9 mouse cellular contexts compared by ENCODE assay signal in the genomic region with DNA sequence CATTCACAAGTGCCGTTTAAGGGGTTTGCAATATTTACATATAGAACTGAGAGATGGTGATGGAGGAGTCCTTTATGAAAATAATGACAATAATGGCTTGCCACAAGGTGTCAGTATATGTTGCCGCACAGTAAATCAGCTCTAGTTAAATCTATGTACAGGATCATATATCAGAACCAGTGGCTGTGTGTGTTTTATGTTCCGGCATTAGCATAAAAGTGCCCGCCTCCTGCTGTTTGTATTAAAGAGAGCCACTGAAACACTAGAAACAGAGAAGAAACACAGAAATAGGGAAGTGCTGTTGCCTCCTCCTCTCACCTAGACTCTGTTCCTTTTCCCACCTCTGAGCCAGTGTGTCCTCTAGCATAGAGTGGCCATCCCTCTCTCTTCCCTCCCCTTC. TPM values are rescaled to one million over a fixed set of nuclear protein-coding genes. Genes with fewer than 3 reads are reported as not detected.
A peak's percentile ranks its signal among the peaks of the same experiment; 100 is the strongest.
DNase-seq lines count a peak whose midpoint lies in the region; ATAC-seq and TF ChIP-seq lines count a peak whose summit lies in the region.
"Had no signal": no experiment of that assay in that cellular context is flagged by ENCODE, and none has a peak within 500 bp of the region (broad histone marks: within the 10 kb centered on the region; RNA-seq: fewer than 3 reads in every experiment).

No protein-coding gene starts in this region.

- DNase-seq in heart, postnatal 14 days = no peak
- DNase-seq in spleen, adult 2 months (ENCODE audit: low read depth in 1 of 2, low spot score in 2 of 2) = peak in 1 of 2 experiments; percentile 35
- DNase-seq in spleen, adult 18-20 months = no peak
- DNase-seq in layer of hippocampus, postnatal 25 days (ENCODE audit: extremely low spot score in 1 of 2, low spot score in 1 of 2) = no peak
- DNase-seq: thymus, postnatal 14 days had no signal

- no peak for ATAC-seq in heart, embryonic 13.5 days (ENCODE audit: extremely low read depth, insufficient number of reproducible peaks, low FRiP score, low TSS enrichment)
- ATAC-seq in kidney, embryonic 15.5 days (replicated peaks; ENCODE audit: low FRiP score) = peak; percentile 40; the same call in 1 of the 2 replicates
- ATAC-seq in stomach, embryonic 16.5 days (ENCODE audit: insufficient read depth, low FRiP score) = no peak
- no peak for ATAC-seq in erythroblast, adult 5-6 weeks (replicated peaks; ENCODE audit: low FRiP score, poor library complexity, severe bottlenecking)

- no peaks in the 10 kb centered on the region for H3K9me3 ChIP-seq in heart, embryonic 13.5 days
- H3K9me3 ChIP-seq in kidney, embryonic 15.5 days (replicated peaks) = no peaks in the 10 kb centered on the region
- H3K9me3 ChIP-seq in stomach, embryonic 16.5 days (replicated peaks; ENCODE audit: control insufficient read depth, low read length) = no peaks in the 10 kb centered on the region

- H3K36me3 ChIP-seq in heart, embryonic 13.5 days = no peaks in the 10 kb centered on the region
- no peaks in the 10 kb centered on the region for H3K36me3 ChIP-seq in spleen, adult 2 months (ENCODE audit: control insufficient read depth, insufficient read depth, low read length)
- H3K36me3 ChIP-seq in kidney, embryonic 15.5 days = no peaks in the 10 kb centered on the region
- no peaks in the 10 kb centered on the region for H3K36me3 ChIP-seq in stomach, embryonic 16.5 days (ENCODE audit: control insufficient read depth, insufficient read depth, low read length)

- H3K4me1 ChIP-seq in heart, embryonic 13.5 days = peaks cover 9% of the 10 kb centered on the region; the same call in 1 of the 2 replicates
- H3K4me1 ChIP-seq in spleen, adult 2 months (ENCODE audit: control insufficient read depth, insufficient read depth, insufficient read length) = peaks cover 34% of the 10 kb centered on the region; the same call in 1 of the 2 replicates
- H3K4me1 ChIP-seq in kidney, embryonic 15.5 days = 0 out of 2 replicates have a peak, but pooled peaks cover 14% of the 10 kb centered on the region
- H3K4me1 ChIP-seq in stomach, embryonic 16.5 days (ENCODE audit: control insufficient read depth, insufficient read depth, low read length) = no peaks in the 10 kb centered on the region

- peak overlapping the region; percentile 52 for H3K4me2 ChIP-seq in heart, embryonic 13.5 days
- peak overlapping the region; percentile 38 for H3K4me2 ChIP-seq in kidney, embryonic 15.5 days
- peak overlapping the region; percentile 27; the same call in 1 of the 2 replicates for H3K4me2 ChIP-seq in stomach, embryonic 16.5 days (ENCODE audit: low read depth, low read length)

- no peak for TF ChIP-seq CTCF in spleen, adult 2 months (IDR thresholded peaks at IDR 0.05; ENCODE audit: extremely low read depth, insufficient read depth, insufficient read length, insufficient replicate concordance)

- no peak overlapping the region for H3K27ac ChIP-seq in heart, embryonic 13.5 days (replicated peaks)
- peak overlapping the region; percentile 64 for H3K27ac ChIP-seq in spleen, adult 2 months (ENCODE audit: insufficient read depth, low read length)
- no peak overlapping the region for H3K27ac ChIP-seq in kidney, embryonic 15.5 days
- H3K27ac ChIP-seq in stomach, embryonic 16.5 days (ENCODE audit: low read length) = peak overlapping the region; percentile 14; the same call in 1 of the 2 replicates

- no peak overlapping the region for H3K4me3 ChIP-seq in heart, embryonic 13.5 days
- peak overlapping the region; percentile 46 for H3K4me3 ChIP-seq in spleen, adult 2 months (ENCODE audit: extremely low read depth, insufficient read depth, insufficient read length)
- H3K4me3 ChIP-seq in kidney, embryonic 15.5 days (replicated peaks) = no peak overlapping the region
- no peak overlapping the region for H3K4me3 ChIP-seq in stomach, embryonic 16.5 days (replicated peaks; ENCODE audit: low read length)

- no peak for TF ChIP-seq POLR2A in spleen, adult 2 months (IDR thresholded peaks at IDR 0.05; ENCODE audit: low read depth, low read length)

- WGBS in heart, embryonic 13.5 days = 70% methylated on average over 4 of the region's 4 CpGs
- 28% methylated on average over 4 of the region's 4 CpGs for WGBS in spleen, adult 2 months
- WGBS in kidney, embryonic 15.5 days = 58% methylated on average over 4 of the region's 4 CpGs
- 65% methylated on average over 4 of the region's 4 CpGs for WGBS in stomach, embryonic 16.5 days

- no peak overlapping the region for H3K9ac ChIP-seq in heart, embryonic 13.5 days
- no peak overlapping the region for H3K9ac ChIP-seq in kidney, embryonic 15.5 days
- H3K9ac ChIP-seq in stomach, embryonic 16.5 days (ENCODE audit: low read length) = no peak overlapping the region

- no peaks in the 10 kb centered on the region for H3K27me3 ChIP-seq in heart, embryonic 13.5 days (replicated peaks)
- no peaks in the 10 kb centered on the region for H3K27me3 ChIP-seq in spleen, adult 2 months (ENCODE audit: control insufficient read depth, insufficient read depth, low read length)
- no peaks in the 10 kb centered on the region for H3K27me3 ChIP-seq in kidney, embryonic 15.5 days
- no peaks in the 10 kb centered on the region for H3K27me3 ChIP-seq in stomach, embryonic 16.5 days (ENCODE audit: control insufficient read depth, insufficient read depth, low read length)

- intact Hi-C loops in heart, postnatal 14 days (cut with DNase I) = no loop called here

RNA-seq across cellular contexts. Expression of a gene that starts 0.5 kb away (rescaled TPM):
- 0.27 and 0.33 TPM in 2 replicates for polyA plus RNA-seq in heart, embryonic 13.5 days (2015; fragmentation: Nextera tagmentation; extraction: Ambion mirVana)
- total RNA-seq in heart, postnatal 14 days (2021) = 10 to 100 TPM; 40.6 to 66.0 TPM
- 15.6 and 18.5 TPM in 2 replicates for polyA plus RNA-seq in spleen, adult 2 months (2012; rRNA removed)
- polyA plus RNA-seq in kidney, embryonic 15.5 days (2015; fragmentation: Nextera tagmentation; extraction: Ambion mirVana) = 1.9 and 3.4 TPM in 2 replicates
- 8.0 and 14.7 TPM in 2 replicates for polyA plus RNA-seq in stomach, embryonic 16.5 days (2015; fragmentation: Nextera tagmentation; extraction: Ambion mirVana)
- total RNA-seq in erythroblast, adult 5-6 weeks (2015; ENCODE audit: low replicate concordance) = 39.5 and 54.8 TPM in 2 replicates
- total RNA-seq in erythroblast, adult 5-6 weeks (2017; ENCODE audit: low replicate concordance) = 24.5 and 28.2 TPM in 2 replicates
- 1 to 10 TPM; 3.1 to 4.6 TPM for total RNA-seq in layer of hippocampus, postnatal 25 days (2021)

Comparison
In these comparisons a context has a peak if more than half of its experiments do, and no peak if none do; other contexts are left out.
1. H3K27ac ChIP-seq: peak in spleen, adult 2 months (single experiment) and stomach, embryonic 16.5 days (single experiment); none in heart, embryonic 13.5 days (single experiment) and kidney, embryonic 15.5 days (single experiment).
2. Peak in every context shown above with its lines, with median percentiles within 50 percentile points of each other: H3K4me2 ChIP-seq.